Mouse (Mus musculus) heart, embryonic 11.5 days (tissue): ENCODE data around the gene Eif4g2. TPM values are rescaled to one million over a fixed set of nuclear protein-coding genes. Genes with fewer than 3 reads are reported as not detected.

Experiments
- ATAC-seq: fragments of 200-750 bp; cut with Nextera tagmentation; replicated peaks from 2 replicates; pipeline ENCODE4 v1.8.0; 2017; ENCODE audit warnings: moderate library complexity; ENCODE audit not compliant: insufficient number of reproducible peaks, low FRiP score, low TSS enrichment
- H3K27ac ChIP-seq: fragments of 300-500 bp; sonication (generic); 2 replicates; pipeline ENCODE4 v1.5.1; 2014; ENCODE audit warnings: mild to moderate bottlenecking, low read depth, low read length
- H3K27me3 ChIP-seq: fragments of 300-500 bp; sonication (generic); 2 replicates; pipeline ENCODE4 v1.6.1; 2014; ENCODE audit warnings: mild to moderate bottlenecking, low read length, mixed read lengths; ENCODE audit not compliant: control insufficient read depth, insufficient read depth
- H3K36me3 ChIP-seq: fragments of 300-500 bp; sonication (generic); 2 replicates; pipeline ENCODE4 v1.6.1; 2014; ENCODE audit warnings: mild to moderate bottlenecking, low read length, moderate library complexity, mixed read lengths; ENCODE audit not compliant: control insufficient read depth, insufficient read depth
- H3K4me1 ChIP-seq: fragments of 300-500 bp; sonication (generic); 2 replicates; pipeline ENCODE4 v1.6.1; 2014; ENCODE audit warnings: low read length; ENCODE audit not compliant: control insufficient read depth, insufficient read depth
- H3K4me2 ChIP-seq: fragments of 300-500 bp; sonication (generic); 2 replicates; pipeline ENCODE4 v1.6.1; 2014; ENCODE audit warnings: mild to moderate bottlenecking, moderate library complexity
- H3K4me3 ChIP-seq: fragments of 300-500 bp; sonication (generic); 2 replicates; pipeline ENCODE4 v1.5.1; 2014; ENCODE audit warnings: low read depth, low read length
- H3K9ac ChIP-seq: fragments of 300-500 bp; sonication (generic); 2 replicates; pipeline ENCODE4 v1.6.1; 2014; ENCODE audit warnings: mild to moderate bottlenecking, low read depth, low read length, moderate library complexity
- H3K9me3 ChIP-seq: fragments of 300-500 bp; sonication (generic); replicated peaks from 2 replicates; pipeline ENCODE4 v1.6.1; 2016; ENCODE audit warnings: low read length; ENCODE audit not compliant: control insufficient read depth
- WGBS: fragments of 180-500 bp; shearing (Covaris S2); extraction: QIAGEN DNeasy Blood & Tissue Kit; methylation state at CpG from one replicate; pipeline ENCODE4 v1.1.7; 2014; ENCODE audit not compliant: insufficient replicate concordance; 5-methylcytosine and 5-hydroxymethylcytosine counted together
- polyA plus RNA-seq: library from polyadenylated mRNA; unstranded; fragments of >200 nt; fragmentation: Nextera tagmentation; extraction: Ambion mirVana; gene quantifications from 2 replicates; pipeline ENCODE4 v1.2.1, GENCODE M21; 2014

Gene Eif4g2
- polyA plus RNA-seq, 1 experiment from 2014 or later, result 884 TPM

- H3K9ac ChIP-seq, result no peak overlapping the region
- H3K4me1 ChIP-seq, result no peaks in the 10 kb centered on the region
- no peak overlapping the region for H3K4me3 ChIP-seq
- no peaks in the 10 kb centered on the region for H3K36me3 ChIP-seq
- no peak overlapping the region for H3K27ac ChIP-seq
- 52% methylated on average over 2 of the region's 2 CpGs for WGBS
- H3K9me3 ChIP-seq, result no peaks in the 10 kb centered on the region
- no peak overlapping the region for H3K4me2 ChIP-seq
- no peak for ATAC-seq
- no peaks in the 10 kb centered on the region for H3K27me3 ChIP-seq
Observed at GRCm38 (mm10) chr7:111109561-111109960, 26.7 kb upstream of the Eif4g2 start.

GRCm38 (mm10) chr7:111109161-111109560, 26.3 kb upstream of the Eif4g2 start:
- H3K27ac ChIP-seq, result no peak overlapping the region
- H3K36me3 ChIP-seq, result no peaks in the 10 kb centered on the region
- no peak overlapping the region for H3K9ac ChIP-seq
- no peak overlapping the region for H3K4me2 ChIP-seq
- H3K27me3 ChIP-seq, result no peaks in the 10 kb centered on the region
- H3K4me1 ChIP-seq, result no peaks in the 10 kb centered on the region
- ATAC-seq, result no peak
- WGBS, result 85% methylated on average over 2 of the region's 2 CpGs
- no peak overlapping the region for H3K4me3 ChIP-seq
- H3K9me3 ChIP-seq, result no peaks in the 10 kb centered on the region

- Histone ChIP-seq H3K4me3 (no peak overlapping the region), H3K4me2 (no peak overlapping the region), H3K4me1 (no peaks in the 10 kb centered on the region), H3K9me3 (no peaks in the 10 kb centered on the region), H3K9ac (no peak overlapping the region), H3K36me3 (no peaks in the 10 kb centered on the region), H3K27ac (no peak overlapping the region), H3K27me3 (no peaks in the 10 kb centered on the region)
- ATAC-seq, result no peak
- WGBS, result 84% methylated on average over 1 of the region's 1 CpGs
Observed at GRCm38 (mm10) chr7:111098196-111098595, 15.4 kb upstream of the Eif4g2 start.

GRCm38 (mm10) chr7:111095169-111095568, 12.3 kb upstream of the Eif4g2 start:
- Histone ChIP-seq H3K27me3 (no peaks in the 10 kb centered on the region), H3K4me1 (no peaks in the 10 kb centered on the region), H3K27ac (no peak overlapping the region), H3K4me3 (no peak overlapping the region), H3K9me3 (no peaks in the 10 kb centered on the region), H3K36me3 (no peaks in the 10 kb centered on the region), H3K9ac (no peak overlapping the region), H3K4me2 (no peak overlapping the region)
- 76% methylated on average over 2 of the region's 2 CpGs for WGBS
- ATAC-seq, result no peak

- H3K36me3 ChIP-seq, result peaks cover 9% of the 10 kb centered on the region
- no peak overlapping the region for H3K4me2 ChIP-seq
- H3K4me1 ChIP-seq, result peaks cover 7% of the 10 kb centered on the region; the same call in 1 of the 2 replicates
- H3K4me3 ChIP-seq, result no peak overlapping the region
- no peak for ATAC-seq
- no peaks in the 10 kb centered on the region for H3K9me3 ChIP-seq
- no peak overlapping the region for H3K27ac ChIP-seq
- no peaks in the 10 kb centered on the region for H3K27me3 ChIP-seq
- no peak overlapping the region for H3K9ac ChIP-seq
Observed at GRCm38 (mm10) chr7:111085153-111085552, 2.3 kb upstream of the Eif4g2 start.

GRCm38 (mm10) chr7:111084443-111084842, 1.6 kb upstream of the Eif4g2 start:
- 83% methylated on average over 2 of the region's 2 CpGs for WGBS
- Histone ChIP-seq H3K4me3 (no peak overlapping the region), H3K36me3 (peaks cover 12% of the 10 kb centered on the region), H3K27me3 (no peaks in the 10 kb centered on the region), H3K9me3 (no peaks in the 10 kb centered on the region), H3K4me2 (no peak overlapping the region), H3K27ac (no peak overlapping the region), H3K9ac (no peak overlapping the region), H3K4me1 (peaks cover 7% of the 10 kb centered on the region; the same call in 1 of the 2 replicates)
- no peak for ATAC-seq

GRCm38 (mm10) chr7:111083733-111084120, 897 bp upstream of the Eif4g2 start:
- ATAC-seq, result no peak
- WGBS, result 19% methylated on average over 4 of the region's 4 CpGs

GRCm38 (mm10) chr7:111082043-111082821, 598 bp downstream of the Eif4g2 start:
- Histone ChIP-seq H3K36me3 (peaks cover 31% of the 10 kb centered on the region), H3K9ac (peak overlapping the region; percentile 100), H3K4me1 (peaks cover 9% of the 10 kb centered on the region), H3K4me3 (peak overlapping the region; percentile 97), H3K27me3 (no peaks in the 10 kb centered on the region), H3K9me3 (no peaks in the 10 kb centered on the region), H3K4me2 (peak overlapping the region; percentile 82), H3K27ac (peak overlapping the region; percentile 100)
- WGBS, result under 1% methylated on average over 72 of the region's 83 CpGs
- peak; percentile 71 for ATAC-seq

More at GRCm38 (mm10) chr7:111083733-111084120, 897 bp upstream of the Eif4g2 start:
- Histone ChIP-seq H3K9ac (peak overlapping the region; percentile 83), H3K9me3 (no peaks in the 10 kb centered on the region), H3K4me2 (peak overlapping the region; percentile 58), H3K36me3 (peaks cover 17% of the 10 kb centered on the region), H3K4me3 (peak overlapping the region; percentile 97), H3K27ac (peak overlapping the region; percentile 100), H3K27me3 (no peaks in the 10 kb centered on the region), H3K4me1 (peaks cover 9% of the 10 kb centered on the region)

- Histone ChIP-seq H3K27ac (no peak overlapping the region), H3K4me1 (peaks cover 13% of the 10 kb centered on the region), H3K4me2 (peak overlapping the region; percentile 82), H3K4me3 (peak overlapping the region; percentile 97), H3K36me3 (peaks cover 42% of the 10 kb centered on the region), H3K9me3 (no peaks in the 10 kb centered on the region), H3K27me3 (no peaks in the 10 kb centered on the region), H3K9ac (peak overlapping the region; percentile 100; the same call in 1 of the 2 replicates)
- WGBS, result 85% methylated on average over 3 of the region's 3 CpGs
- ATAC-seq, result no peak
Observed at GRCm38 (mm10) chr7:111080876-111081275, 2.0 kb downstream of the Eif4g2 start.
